20 mouse cellular contexts compared by ENCODE assay signal in the genomic region with DNA sequence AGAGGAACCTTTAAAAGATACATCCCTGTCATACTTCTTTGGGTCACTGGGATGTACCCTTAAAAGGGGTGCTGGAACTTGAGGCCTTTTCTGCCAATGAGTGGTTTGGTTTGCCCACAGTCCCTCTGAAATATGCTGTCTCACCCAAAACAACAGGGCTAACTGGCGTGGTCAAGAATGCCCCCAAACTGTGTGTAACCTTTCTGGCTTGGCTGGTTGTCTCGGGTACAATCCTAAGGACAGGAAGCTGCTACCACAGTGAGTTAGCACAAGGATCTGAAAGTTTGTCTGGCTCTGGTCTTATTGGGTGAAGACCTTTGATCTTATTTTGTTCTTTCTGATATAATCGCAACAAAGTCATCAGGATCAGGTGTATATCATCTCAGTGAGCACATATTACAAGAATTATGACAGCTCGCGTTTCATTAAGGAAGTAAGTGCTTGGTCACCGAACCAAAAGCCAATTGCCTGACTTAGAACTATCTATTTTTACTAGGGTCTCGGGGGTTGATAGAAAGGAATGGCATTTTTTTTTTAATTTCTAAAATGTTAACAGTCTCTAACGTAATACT.
DNase-seq lines count a peak whose midpoint lies in the region; ATAC-seq lines count a peak whose summit lies in the region.
"Had no signal": no experiment of that assay in that cellular context is flagged by ENCODE, and none has a peak within 500 bp of the region (broad histone marks: within the 10 kb centered on the region; RNA-seq: fewer than 3 reads in every experiment).

No protein-coding gene starts in this region.

- H3K27ac ChIP-seq in heart, embryonic 10.5 days, result no peak overlapping the region
- H3K27ac ChIP-seq in liver, embryonic 12.5 days, result no peak overlapping the region
- H3K27ac ChIP-seq in liver, embryonic 13.5 days, result no peak overlapping the region
- H3K27ac ChIP-seq: embryonic facial prominence, embryonic 13.5 days; forebrain, embryonic 13.5 days; hindbrain, postnatal 0 days; left cerebral cortex, adult 2 months; midbrain, embryonic 12.5 days; stomach, postnatal 0 days had no signal

- no peaks in the 10 kb centered on the region for H3K9me3 ChIP-seq in heart, embryonic 10.5 days
- no peaks in the 10 kb centered on the region for H3K9me3 ChIP-seq in liver, embryonic 12.5 days (replicated peaks)
- no peaks in the 10 kb centered on the region for H3K9me3 ChIP-seq in liver, embryonic 13.5 days (replicated peaks)
- H3K9me3 ChIP-seq: embryonic facial prominence, embryonic 13.5 days; forebrain, embryonic 13.5 days; heart, embryonic 12.5 days; midbrain, embryonic 12.5 days had no signal

- H3K4me1 ChIP-seq in heart, embryonic 10.5 days, result no peaks in the 10 kb centered on the region
- peaks cover 21% of the 10 kb centered on the region for H3K4me1 ChIP-seq in liver, embryonic 12.5 days
- H3K4me1 ChIP-seq in liver, embryonic 13.5 days (replicated peaks), result peaks cover 17% of the 10 kb centered on the region
- H3K4me1 ChIP-seq: forebrain, embryonic 13.5 days; heart, embryonic 12.5 days; midbrain, embryonic 12.5 days had no signal

- intact Hi-C loops in heart, postnatal 14 days (cut with DNase I), result loop anchor here (5.0 to 10.0 kb wide), 2 partner anchors 142 to 290 kb away; no protein-coding TSS in a partner anchor

- peak overlapping the region; percentile 47 for H3K4me2 ChIP-seq in liver, embryonic 12.5 days
- H3K4me2 ChIP-seq in liver, embryonic 13.5 days, result peak overlapping the region; percentile 39
- H3K4me2 ChIP-seq: forebrain, embryonic 13.5 days; heart, embryonic 12.5 days; midbrain, embryonic 12.5 days had no signal

- DNase-seq in heart, adult 11 months, result peak; percentile 75
- no peak for DNase-seq in heart, embryonic 10.5 days (ENCODE audit: low spot score)
- no peak for DNase-seq in liver
- DNase-seq in liver, embryonic 13.5 days, result no peak
- no peak for DNase-seq in adrenal gland, postnatal 25 days
- no peak for DNase-seq in heart, postnatal 14 days
- DNase-seq: cerebellum, adult 18-20 months; cerebellum, postnatal 25 days had no signal

- no peak overlapping the region for H3K9ac ChIP-seq in liver, embryonic 12.5 days
- no peak overlapping the region for H3K9ac ChIP-seq in liver, embryonic 13.5 days
- H3K9ac ChIP-seq: embryonic facial prominence, embryonic 13.5 days; forebrain, embryonic 13.5 days; heart, embryonic 12.5 days; midbrain, embryonic 12.5 days had no signal

- H3K36me3 ChIP-seq in heart, embryonic 10.5 days, result no peaks in the 10 kb centered on the region
- no peaks in the 10 kb centered on the region for H3K36me3 ChIP-seq in liver, embryonic 12.5 days
- H3K36me3 ChIP-seq in liver, embryonic 13.5 days, result no peaks in the 10 kb centered on the region
- H3K36me3 ChIP-seq: embryonic facial prominence, embryonic 13.5 days; heart, embryonic 12.5 days; midbrain, embryonic 12.5 days had no signal

- no peaks in the 10 kb centered on the region for H3K27me3 ChIP-seq in heart, embryonic 10.5 days (ENCODE audit: insufficient read depth, poor library complexity, severe bottlenecking)
- no peaks in the 10 kb centered on the region for H3K27me3 ChIP-seq in liver, embryonic 12.5 days (replicated peaks)
- H3K27me3 ChIP-seq in liver, embryonic 13.5 days, result no peaks in the 10 kb centered on the region
- H3K27me3 ChIP-seq: embryonic facial prominence, embryonic 13.5 days; forebrain, embryonic 13.5 days; heart, embryonic 12.5 days; midbrain, embryonic 12.5 days had no signal

- no peak for ATAC-seq in liver, embryonic 12.5 days
- no peak for ATAC-seq in liver, embryonic 13.5 days (ENCODE audit: low read depth)
- ATAC-seq in megakaryocyte progenitor cell, adult 5-6 weeks (replicated peaks; ENCODE audit: poor library complexity), result peak; percentile 29; the same call in 1 of the 2 replicates
- ATAC-seq: CD4-positive, CD25-positive, alpha-beta regulatory T cell, adult 4 months; hindbrain, postnatal 0 days; lung, postnatal 0 days had no signal

- WGBS in heart, embryonic 10.5 days, result 61% methylated on average over 8 of the region's 8 CpGs
- 35% methylated on average over 8 of the region's 8 CpGs for WGBS in liver, embryonic 12.5 days (ENCODE audit: insufficient replicate concordance)
- WGBS in liver, embryonic 13.5 days (ENCODE audit: insufficient replicate concordance), result 27% methylated on average over 8 of the region's 8 CpGs

- H3K4me3 ChIP-seq in heart, embryonic 10.5 days, result no peak overlapping the region
- no peak overlapping the region for H3K4me3 ChIP-seq in liver, embryonic 12.5 days
- H3K4me3 ChIP-seq in liver, embryonic 13.5 days (replicated peaks), result no peak overlapping the region
- H3K4me3 ChIP-seq: embryonic facial prominence, embryonic 13.5 days; erythroblast, embryonic 14.5 days; forebrain, embryonic 13.5 days; heart, embryonic 12.5 days; left cerebral cortex, adult 2 months; midbrain, embryonic 12.5 days had no signal
